Mouse (Mus musculus) liver, adult (tissue): ENCODE data around the gene Htt.
A peak's percentile ranks its signal among the peaks of the same experiment; 100 is the strongest.

ENCODE experiments used
- GATA4 ChIP-seq: IDR thresholded peaks from 2 replicates; pipeline ENCODE4 v1.6.1; 2014; ENCODE audit warnings: mild to moderate bottlenecking, low read length; ENCODE audit not compliant: insufficient replicate concordance

Gene Htt

DNA sequence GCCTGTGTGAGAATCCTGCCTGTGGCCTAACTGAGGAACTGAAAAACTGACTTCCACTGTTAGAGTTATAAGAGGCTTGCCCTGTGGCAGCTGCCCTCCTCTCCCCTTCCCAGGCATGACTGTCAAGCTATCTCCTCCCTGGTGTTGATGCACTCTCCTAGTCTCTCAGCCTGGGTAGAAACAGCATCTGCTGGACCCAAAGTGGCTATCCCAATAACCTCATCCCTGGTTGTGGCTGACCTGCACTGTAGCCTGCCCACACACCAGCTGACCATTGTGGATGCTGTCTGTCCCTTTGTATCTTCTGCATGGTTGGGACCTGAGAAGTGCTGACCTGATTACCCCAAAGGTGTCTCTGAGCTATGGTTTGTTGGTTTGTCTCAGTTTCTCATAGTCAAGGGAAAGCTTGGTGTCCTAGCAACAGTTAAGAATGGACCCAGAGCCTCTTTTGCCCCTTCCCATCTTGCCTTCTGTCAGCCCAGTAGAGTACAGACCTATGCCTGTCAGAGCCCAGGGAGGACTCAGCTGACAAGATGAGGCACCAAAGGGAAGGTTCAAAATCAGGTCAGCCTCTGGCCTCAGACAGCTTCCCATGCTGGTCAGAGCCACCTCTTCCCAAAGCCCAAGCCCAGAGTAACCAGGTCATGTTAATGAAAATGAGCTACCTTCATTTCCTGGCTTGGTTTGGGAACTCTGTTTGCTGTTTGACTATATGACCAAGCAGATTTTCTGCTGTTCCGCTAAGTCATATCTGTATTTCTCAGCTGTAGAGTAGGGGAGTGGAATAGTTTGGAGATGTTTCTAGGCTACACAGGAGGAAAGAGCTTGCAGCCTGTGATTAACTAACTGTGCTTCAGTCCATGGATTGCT is 148.3 kb downstream of the Htt start:
- no peak for TF ChIP-seq GATA4

DNA sequence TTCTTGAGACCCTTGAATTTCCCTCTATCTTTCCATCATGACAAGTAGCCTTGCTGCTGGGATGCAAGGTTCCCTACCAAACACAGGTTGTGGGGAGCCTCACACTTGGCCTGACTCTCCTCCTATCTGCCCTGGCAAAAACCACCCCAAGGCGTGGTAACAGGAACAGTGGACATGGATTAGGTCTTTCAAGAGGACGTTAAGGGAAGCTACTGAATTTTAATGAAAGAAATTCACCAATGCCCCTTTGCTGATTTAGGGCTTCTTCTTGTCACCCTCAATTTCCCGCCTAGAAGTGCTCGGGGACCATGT is 148.9 kb downstream of the Htt start:
- TF ChIP-seq GATA4 = no peak

DNA sequence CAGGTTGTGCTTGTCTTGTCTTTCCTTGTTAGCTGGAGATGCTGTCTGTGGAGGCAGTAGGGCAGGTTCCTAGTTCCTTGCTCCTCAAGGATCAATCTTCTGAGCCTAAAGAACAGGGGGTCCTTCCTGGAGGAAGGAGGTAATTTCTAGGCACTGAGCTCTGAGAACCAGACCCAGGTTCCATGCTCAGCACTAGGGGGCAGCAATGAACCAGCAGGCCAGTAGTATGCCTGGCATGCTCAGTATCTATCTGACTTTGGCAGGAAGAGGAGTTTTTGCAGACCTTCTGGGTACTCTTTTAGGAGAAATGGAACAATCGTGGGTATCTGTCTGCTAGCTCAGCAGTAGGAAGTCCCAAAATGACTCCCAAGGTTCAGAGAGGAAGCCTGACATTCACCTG is 154.3 kb downstream of the Htt start:
- TF ChIP-seq GATA4 = peak; percentile 32; the same call in 1 of the 2 replicates

DNA sequence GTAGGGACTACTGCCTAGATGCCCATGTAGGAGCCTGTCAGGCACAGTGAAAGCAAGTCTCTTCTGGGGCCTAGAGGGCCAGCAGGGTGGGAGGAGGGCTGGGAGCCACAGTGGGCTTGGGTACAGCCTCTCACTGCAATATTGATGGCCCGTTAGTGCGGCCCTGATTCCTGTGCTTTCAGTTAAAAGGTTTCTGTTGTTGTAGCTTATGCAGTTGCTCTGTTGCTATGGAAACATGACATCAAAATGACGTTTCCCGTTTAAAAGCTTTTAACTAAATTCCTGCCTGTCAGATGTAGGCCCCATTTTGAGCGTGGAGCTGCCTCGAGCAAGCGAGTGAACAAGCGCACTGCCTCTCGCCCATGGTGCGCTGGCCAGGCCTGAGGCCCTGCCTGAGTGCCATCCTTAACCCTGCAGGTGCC is 155.7 kb downstream of the Htt start:
- no peak for TF ChIP-seq GATA4

DNA sequence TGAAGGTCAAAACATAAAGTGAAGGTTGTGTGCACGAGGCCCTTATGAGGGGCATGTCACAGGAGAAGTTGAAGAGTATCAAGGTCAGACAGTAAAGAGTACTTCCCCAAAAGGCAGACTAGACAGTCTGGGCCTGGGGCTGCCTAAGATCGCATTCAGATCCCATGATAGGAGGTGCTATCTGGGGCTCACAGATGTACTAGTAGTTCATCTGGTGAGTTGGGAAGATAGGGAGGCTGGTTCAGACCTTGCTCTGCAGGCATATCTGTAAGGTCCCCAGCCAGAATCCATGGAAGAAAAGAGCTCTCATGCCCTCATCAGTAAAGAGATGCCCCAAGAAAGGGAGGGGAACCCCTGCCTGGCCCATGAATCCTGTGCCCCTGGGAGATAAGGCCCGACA is 157.2 kb downstream of the Htt start:
- TF ChIP-seq GATA4 = no peak

DNA sequence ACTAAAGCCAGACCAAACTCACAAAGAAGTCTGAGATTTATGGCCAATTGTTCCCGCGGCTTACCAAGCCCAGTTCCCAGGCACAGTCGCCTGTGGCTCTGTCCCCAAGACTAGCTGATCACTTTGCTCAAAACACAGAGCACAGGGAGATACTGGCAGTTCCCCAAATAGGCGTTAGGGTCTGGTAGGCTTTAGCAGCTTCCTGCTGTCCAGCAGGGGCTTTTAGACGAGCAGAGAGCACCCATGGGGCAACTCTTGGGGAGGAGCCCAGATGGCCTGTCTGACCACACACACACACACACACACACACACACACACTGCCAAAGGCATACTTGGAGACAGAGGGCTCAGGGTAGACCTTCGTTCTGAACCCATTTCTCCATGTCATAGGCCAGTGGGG is 161.0 kb downstream of the Htt start:
- no peak for TF ChIP-seq GATA4

DNA sequence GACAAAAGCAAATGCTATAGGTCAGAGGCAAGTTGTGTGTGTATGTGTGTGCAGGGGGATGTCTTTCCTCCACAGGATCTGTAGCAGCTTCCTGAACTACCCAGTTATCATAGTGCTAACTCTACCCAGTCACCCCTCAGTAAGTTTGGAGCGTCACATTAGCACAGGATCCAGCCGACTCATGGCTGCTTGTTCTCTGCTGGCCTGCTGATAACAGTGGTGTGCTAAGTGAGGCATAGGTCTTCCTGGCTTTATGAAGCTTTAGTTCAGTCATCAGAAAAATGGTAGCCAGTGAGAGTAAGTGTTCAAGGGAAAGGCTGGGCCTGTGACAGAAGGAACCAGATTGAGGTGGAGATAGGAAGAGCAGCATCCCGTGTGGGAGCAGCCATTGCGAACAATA is 162.4 kb downstream of the Htt start:
- TF ChIP-seq GATA4 = no peak

DNA sequence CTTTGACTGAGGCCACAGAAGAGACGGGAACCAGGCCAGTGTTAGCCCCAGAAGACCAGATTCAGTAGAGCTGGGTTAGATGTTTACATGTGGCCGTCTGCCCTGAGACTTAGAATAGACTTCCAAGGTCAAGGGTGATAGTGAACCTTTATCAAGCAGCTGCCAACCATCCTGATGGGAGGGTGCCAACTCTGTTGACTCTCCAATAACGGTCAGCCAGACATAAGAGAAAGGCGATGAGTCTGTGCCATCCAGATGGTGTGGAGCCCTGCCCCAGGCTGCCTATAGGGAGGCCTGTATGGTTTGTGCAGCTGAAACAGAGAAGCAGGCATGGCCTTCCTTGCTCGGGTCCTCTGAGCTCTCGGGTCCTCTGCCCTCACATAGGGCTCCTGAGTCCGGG is 163.0 kb downstream of the Htt start:
- no peak for TF ChIP-seq GATA4

DNA sequence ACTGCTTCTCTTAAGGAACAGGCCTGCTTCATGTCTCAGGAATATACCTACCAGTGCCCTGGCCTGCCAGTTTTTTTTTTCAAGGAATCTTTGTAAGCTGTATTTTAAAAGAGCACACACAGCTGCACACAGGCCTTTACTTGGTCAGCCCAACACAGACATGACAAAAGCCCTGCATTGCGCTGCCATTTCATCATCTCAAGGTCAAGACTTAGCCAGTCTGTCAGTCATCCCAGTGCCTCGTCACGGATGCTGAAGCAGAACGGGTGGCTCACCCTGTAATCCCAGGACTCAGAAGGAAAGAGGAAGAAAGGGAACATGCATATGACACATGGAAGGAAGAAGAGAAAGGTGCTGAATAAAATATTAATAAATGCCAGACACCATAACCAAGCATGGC is 166.1 kb downstream of the Htt start:
- no peak for TF ChIP-seq GATA4

DNA sequence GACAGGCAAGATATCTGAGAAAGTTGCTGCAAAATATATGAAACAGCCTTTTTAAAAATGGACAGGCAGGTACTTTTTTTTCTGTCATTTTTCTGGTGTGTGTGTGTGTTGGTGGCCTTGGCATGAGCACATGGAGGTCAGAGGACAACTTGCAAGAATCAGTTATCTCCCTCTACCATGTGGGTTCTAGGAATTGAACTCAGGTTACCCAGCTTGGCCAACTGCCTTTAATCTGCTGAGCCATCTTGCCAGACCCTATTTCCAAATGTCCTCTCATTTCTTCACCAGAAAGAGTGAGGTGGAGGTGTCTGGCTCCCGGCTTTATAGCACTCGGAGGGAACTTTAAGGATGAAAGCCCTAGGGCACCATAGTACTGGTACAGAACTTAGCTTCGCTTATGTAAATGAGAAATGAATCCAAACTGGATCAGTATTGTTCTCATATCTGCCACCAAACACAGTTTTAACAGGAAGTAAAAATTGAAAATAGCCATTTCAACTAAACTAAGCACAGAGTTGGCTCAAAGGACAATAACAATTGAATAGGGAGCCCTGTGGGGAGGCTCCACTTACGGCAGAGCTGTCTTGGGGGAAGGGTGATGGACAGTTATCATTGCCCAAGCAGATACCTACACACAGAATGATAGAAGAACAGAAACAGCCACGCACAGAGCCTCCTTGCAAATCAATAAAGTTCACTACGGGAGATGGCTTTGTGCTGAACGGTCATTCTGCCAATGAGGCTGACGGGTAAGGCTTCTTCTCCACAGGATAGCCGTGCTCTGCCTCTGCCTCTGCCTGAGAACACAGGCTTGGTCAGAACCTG is 168.8 kb downstream of the Htt start:
- TF ChIP-seq GATA4 = no peak

DNA sequence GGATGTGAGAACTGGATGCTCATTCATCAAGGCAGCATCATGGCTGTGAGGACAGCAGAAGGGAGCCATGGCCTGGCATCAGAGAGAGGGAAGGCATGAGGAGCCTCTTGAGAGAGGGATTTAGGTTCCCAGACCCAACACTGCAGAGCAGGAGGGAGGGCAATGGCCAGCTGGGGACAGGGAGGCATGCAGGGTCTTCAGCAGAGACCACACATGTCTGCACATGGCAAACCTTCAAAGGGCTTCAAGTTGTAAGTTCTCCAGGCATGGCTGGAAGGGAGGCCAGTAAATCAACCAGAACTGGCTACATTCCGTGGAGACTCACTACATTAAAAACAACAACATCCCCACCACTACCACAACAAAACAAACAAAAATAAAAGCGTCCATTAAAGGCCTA is 169.6 kb downstream of the Htt start:
- no peak for TF ChIP-seq GATA4

DNA sequence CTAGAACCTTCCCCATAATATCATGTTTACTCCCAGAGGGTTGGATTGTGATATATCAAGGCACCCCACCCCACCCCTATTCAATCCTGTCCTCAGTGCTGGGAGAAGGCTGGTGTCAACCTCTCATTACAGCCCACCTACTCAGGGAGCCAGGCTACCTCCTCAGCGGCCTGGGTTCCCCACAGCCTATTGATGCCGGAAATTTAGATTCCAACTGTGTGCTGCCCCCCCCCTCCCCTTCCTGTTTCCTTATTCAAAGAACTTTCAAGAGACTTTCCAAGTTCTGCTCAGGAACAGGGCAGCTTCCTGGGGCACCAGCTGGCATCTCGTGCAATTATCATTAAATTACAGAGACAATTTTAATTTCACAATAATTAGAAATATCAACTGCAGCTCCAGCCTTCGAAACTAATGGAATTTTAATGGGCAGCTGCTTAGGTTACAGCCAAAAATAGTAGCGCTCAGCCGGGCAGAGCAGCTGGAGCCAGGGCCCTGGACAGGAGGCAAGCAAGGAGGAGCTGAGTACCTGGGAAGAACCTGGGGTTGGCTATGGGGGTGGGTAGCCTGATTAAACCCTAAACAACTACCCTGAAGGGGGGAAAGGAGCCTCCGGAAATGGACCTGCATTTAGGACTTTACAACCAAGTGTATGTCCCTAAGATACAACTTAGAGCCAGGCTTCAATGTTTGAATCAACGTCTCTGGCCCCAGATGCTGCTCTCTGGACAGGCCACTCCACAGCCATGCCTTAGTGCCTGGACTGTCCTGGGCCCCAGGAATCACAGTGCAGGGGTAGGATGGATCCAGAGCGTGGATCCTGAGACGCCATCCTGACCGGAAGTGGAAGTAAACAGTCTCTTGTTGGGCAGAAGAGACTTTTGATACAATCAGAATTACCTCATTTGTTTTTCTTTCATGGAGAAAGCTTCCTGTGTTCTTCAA is 170.2 kb downstream of the Htt start:
- TF ChIP-seq GATA4 = no peak

DNA sequence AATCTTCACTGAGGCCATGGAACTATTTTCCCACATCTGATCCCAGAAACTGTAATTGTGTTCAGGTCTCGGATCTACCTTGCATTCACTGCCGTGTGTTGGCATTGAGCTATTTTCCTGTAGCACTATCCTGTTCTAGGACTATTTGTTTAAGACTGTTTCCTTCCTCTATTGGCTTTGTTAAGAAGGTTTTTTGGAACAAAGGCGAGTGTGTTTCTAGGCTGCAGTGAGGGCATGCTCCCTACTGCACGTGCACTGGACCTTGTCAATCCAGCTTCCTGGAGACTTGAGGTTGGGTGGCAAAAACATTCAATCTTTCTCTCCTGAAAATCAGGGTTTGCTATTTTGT is 170.9 kb downstream of the Htt start:
- TF ChIP-seq GATA4 = no peak

DNA sequence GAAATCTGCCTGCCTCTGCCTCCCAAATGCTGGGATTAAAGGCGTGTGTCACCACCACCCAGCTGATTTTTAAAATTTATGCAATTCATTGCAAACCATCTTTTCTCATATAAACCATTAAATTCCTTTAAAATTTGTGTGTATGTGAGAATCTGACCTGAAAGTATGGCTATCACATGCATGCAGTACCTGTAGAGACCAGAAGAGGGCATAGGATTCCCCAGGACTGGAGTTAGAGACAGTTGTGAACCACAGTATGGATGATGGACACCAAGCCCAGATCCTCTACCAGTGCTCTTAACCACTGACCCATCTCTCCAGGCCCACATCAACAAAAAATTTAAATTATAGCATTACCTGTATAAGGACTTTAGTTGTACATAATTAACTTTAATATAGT is 171.9 kb downstream of the Htt start:
- no peak for TF ChIP-seq GATA4

DNA sequence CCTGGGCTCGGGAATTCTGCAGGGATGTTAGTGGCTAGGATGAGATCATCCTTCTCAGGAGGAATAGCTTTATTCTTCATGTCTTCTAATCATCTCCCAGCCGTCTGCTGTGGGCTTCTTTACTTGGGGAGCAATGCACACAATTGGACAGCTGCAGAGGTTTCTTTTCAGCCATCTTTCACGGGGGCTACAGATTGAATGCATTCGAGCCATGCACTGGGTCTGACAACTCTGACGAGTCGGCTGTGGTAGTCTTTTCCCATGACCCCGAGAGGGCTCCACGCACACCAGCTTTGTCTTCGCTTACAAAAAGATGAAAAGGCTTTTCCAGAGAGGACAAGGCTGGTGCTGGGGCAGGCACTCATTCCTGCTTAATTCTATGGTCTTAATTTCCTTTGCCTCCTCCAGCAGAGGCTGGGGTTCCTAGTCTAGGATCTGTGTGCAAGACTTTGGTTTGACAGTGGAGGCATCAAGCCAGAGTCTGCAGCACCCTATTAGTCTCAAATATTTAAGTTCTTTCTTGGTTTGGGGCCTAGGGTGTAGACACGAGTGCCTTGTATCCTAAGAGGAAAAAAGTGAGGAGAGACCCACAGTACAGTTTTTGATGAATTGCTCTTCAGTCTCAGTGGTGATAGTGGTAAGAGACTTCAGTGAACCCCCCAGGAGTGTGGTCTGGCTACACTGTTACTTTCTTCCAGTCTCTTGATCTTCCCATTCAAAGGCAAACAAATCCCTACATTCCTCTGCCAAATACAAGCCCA is 180.3 kb downstream of the Htt start:
- TF ChIP-seq GATA4 = no peak
